Mouse (Mus musculus) neural tube, embryonic 14.5 days (tissue): ENCODE results near the gene Mug1. TPM values are rescaled to one million over a fixed set of nuclear protein-coding genes. Genes with fewer than 3 reads are reported as not detected.
"Not testable (repeated sequence)": the region's sequence is repeated elsewhere in the genome, so short reads cannot be mapped to it uniquely, and the experiment has no call there.

Experiments
- ATAC-seq: fragments of 200-750 bp; cut with Nextera tagmentation; 2 replicates; pipeline ENCODE4 v1.8.0; 2017; ENCODE audit warnings: low read depth, mild to moderate bottlenecking, moderate TSS enrichment, moderate library complexity
- H3K27ac ChIP-seq: fragments of 300-500 bp; sonication (generic); 2 replicates; pipeline ENCODE4 v1.5.1; 2014; ENCODE audit warnings: low read depth, mild to moderate bottlenecking, control low read depth, low read length, moderate library complexity, mixed read lengths
- H3K27me3 ChIP-seq: fragments of 300-500 bp; sonication (generic); 2 replicates; pipeline ENCODE4 v1.6.1; 2014; ENCODE audit warnings: low read length; ENCODE audit not compliant: control insufficient read depth, insufficient read depth
- H3K36me3 ChIP-seq: fragments of 300-500 bp; sonication (generic); 2 replicates; pipeline ENCODE4 v1.6.1; 2014; ENCODE audit warnings: low read length, mixed read lengths; ENCODE audit not compliant: control insufficient read depth, insufficient read depth
- H3K4me1 ChIP-seq: fragments of 300-500 bp; sonication (generic); 2 replicates; pipeline ENCODE4 v1.6.1; 2014; ENCODE audit warnings: low read length; ENCODE audit not compliant: control insufficient read depth, insufficient read depth
- H3K4me2 ChIP-seq: fragments of 300-500 bp; sonication (generic); 2 replicates; pipeline ENCODE4 v1.6.1; 2014; ENCODE audit warnings: mild to moderate bottlenecking, low read depth, low read length, control low read depth
- H3K4me3 ChIP-seq: fragments of 300-500 bp; sonication (generic); 2 replicates; pipeline ENCODE4 v1.5.1; 2014; ENCODE audit warnings: low read depth, low read length, control low read depth, mixed read lengths
- H3K9ac ChIP-seq: fragments of 300-500 bp; sonication (generic); replicated peaks from 2 replicates; pipeline ENCODE4 v1.6.1; 2014; ENCODE audit warnings: low read depth, mild to moderate bottlenecking, control low read depth, low read length, mixed read lengths
- H3K9me3 ChIP-seq: fragments of 300-500 bp; sonication (generic); 2 replicates; pipeline ENCODE4 v1.6.1; 2016; ENCODE audit warnings: low read length; ENCODE audit not compliant: control insufficient read depth
- whole genome bisulfite sequencing: fragments of 180-500 bp; shearing (Covaris S2); extraction: QIAGEN DNeasy Blood & Tissue Kit; methylation state at CpG from one replicate; pipeline ENCODE4 v1.1.7; 2014; 5-methylcytosine and 5-hydroxymethylcytosine counted together
- polyA plus RNA-seq: library from polyadenylated mRNA; unstranded; fragments of >200 nt; fragmentation: Nextera tagmentation; extraction: Ambion mirVana; gene quantifications from 2 replicates; pipeline ENCODE4 v1.2.1, GENCODE M21; 2014

Mug1 gene
- not detected in 2 replicates for polyA plus RNA-seq

DNA sequence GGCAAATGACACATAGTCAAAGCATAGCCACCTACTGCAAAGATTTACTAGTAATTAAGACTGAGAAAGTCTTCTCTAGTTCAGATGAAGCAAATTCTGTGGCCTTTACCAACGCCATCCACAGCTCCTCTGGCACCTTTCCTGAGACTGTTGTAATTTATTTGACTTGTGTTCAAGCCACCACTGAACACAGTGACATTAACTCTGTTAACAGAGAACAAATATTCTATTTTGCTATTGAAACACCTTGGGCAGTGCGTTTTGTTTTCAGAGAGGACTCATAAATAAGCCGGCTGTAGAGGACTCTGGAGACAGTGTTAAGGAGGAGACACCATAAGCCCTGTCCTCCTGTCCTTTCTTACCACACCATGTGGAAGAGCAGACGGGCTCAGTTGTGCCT lies at the start of gene Mug1:
Gene Mug1 (plus strand): TSS at position 271 of the 400 bp plus-strand sequence.
- ATAC-seq, result not testable (repeated sequence)
- WGBS, result 80% methylated on average over 4 of the region's 4 CpGs

DNA sequence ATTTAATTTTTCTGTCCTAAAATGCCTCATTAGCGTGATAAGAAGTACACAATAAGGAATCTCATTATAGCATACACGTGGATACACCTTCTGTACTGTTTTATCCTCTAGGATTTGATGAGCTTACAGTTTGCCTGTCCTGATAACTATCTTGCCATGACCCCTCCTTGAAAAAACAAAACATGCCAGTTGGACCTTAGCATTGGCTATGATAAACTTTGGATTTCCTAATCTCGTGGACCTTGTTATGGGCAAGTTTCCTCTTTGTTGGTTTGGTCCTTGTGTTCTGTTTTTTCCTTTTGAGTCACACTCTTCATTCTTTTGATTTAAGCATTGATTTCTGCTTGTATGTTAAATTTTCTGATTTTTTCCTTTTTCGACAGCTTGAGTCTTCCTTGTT lies 10.3 kb upstream of the Mug1 start:
- Histone ChIP-seq H3K27ac (no peak overlapping the region), H3K9me3 (0 out of 2 replicates have a peak, but pooled peaks cover 3% of the 10 kb centered on the region), H3K9ac (no peak overlapping the region), H3K4me1 (no peaks in the 10 kb centered on the region), H3K27me3 (no peaks in the 10 kb centered on the region), H3K36me3 (no peaks in the 10 kb centered on the region), H3K4me3 (no peak overlapping the region), H3K4me2 (no peak overlapping the region)
- ATAC-seq, result no peak
- WGBS, result 81% methylated on average over 4 of the region's 4 CpGs

More for the DNA sequence above, at the start of gene Mug1:
- not testable (repeated sequence) for H3K9ac ChIP-seq, H3K27me3 ChIP-seq, H3K36me3 ChIP-seq, H3K9me3 ChIP-seq, H3K4me3 ChIP-seq, H3K4me1 ChIP-seq, H3K27ac ChIP-seq, H3K4me2 ChIP-seq

DNA sequence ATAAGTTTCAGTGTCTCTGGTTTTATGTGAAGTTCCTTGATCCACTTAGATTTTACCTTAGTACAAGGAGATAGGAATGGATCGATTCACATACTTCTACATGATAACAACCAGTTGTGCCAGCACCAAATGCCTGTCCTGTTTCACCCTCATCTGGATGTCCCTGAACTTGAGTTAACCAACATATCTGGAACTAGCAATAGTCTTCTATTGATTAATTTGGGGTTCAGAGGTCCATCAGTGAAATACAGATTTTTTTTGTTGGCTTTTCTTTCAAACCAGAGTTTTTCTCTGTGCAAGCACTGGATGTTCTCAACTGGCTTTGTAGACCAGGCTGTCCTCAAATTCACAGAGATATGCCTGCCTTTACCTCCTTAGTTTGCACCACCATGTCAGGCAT lies 2.0 kb upstream of the Mug1 start:
- H3K4me1 ChIP-seq, result no peaks in the 10 kb centered on the region
- WGBS, result 94% methylated on average over 1 of the region's 1 CpGs
- no peak overlapping the region for H3K9ac ChIP-seq
- H3K4me2 ChIP-seq, result no peak overlapping the region
- no peak overlapping the region for H3K4me3 ChIP-seq
- no peaks in the 10 kb centered on the region for H3K36me3 ChIP-seq
- ATAC-seq, result no peak
- 0 out of 2 replicates have a peak, but pooled peaks cover 3% of the 10 kb centered on the region for H3K9me3 ChIP-seq
- H3K27me3 ChIP-seq, result no peaks in the 10 kb centered on the region
- no peak overlapping the region for H3K27ac ChIP-seq

DNA sequence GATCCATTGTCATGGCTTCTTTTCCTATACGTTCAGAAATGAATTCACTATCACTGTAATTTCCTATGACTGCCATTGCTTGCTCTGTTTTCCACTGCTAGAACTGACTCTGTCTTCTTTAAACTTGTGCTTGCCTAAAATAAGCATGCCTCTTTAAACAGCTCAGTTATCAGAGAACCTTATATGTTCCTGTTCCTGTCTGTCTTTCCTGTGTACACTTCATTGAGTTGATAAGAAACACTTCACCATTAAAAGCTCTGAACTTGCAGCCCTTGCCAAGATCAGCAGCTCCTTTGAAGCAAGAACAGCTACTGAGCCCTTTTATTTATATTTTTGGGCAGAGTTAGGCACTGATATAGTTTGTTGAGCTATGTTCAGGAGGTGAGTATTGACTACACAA lies 10.0 kb downstream of the Mug1 start:
- no peak for ATAC-seq
- WGBS, result 71% methylated on average over 1 of the region's 1 CpGs

More for the DNA sequence above, 10.0 kb downstream of the Mug1 start:
- Histone ChIP-seq H3K4me2 (no peak overlapping the region), H3K9ac (no peak overlapping the region), H3K27me3 (no peaks in the 10 kb centered on the region), H3K4me3 (no peak overlapping the region), H3K9me3 (no peaks in the 10 kb centered on the region), H3K4me1 (no peaks in the 10 kb centered on the region), H3K36me3 (no peaks in the 10 kb centered on the region), H3K27ac (no peak overlapping the region)

Other genes with a start within 250 kb of the Mug1 start
- 1.5 and 15.7 TPM in 2 replicates for gene A2m, start 203.2 kb upstream of the Mug1 start, polyA plus RNA-seq
- gene Gm7298, start 105.6 kb upstream of the Mug1 start, polyA plus RNA-seq, result 0.17 TPM in 1 of 2 replicates, not detected in the other
- not detected in 2 replicates for gene Mug2, start 168.2 kb downstream of the Mug1 start, polyA plus RNA-seq